Mouse (Mus musculus): ENCODE data around the gene Fam240b.
A peak's percentile ranks its signal among the peaks of the same experiment; 100 is the strongest.
"Not testable (repeated sequence)": the region's sequence is repeated elsewhere in the genome, so short reads cannot be mapped to it uniquely, and the experiment has no call there.

Gene Fam240b

DNA sequence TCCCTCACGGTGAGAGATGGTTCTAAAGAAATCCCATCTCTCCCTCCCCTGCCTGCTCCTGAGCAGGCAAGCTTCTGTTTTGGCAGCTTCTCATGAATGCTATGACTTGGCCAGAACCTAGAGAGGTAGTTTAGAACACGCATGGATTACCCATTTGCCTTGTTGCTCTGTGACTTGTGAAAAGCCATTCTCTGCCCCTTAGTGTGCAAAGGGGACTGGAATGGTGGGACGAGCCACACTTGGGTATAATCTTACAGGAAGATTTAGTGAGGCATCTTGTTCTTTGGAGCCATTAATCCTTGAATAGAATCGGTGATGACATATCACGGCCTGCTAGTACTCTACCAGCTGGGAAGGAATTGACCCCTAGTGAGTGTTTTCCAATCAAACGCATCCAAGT lies at the start of gene Fam240b:
TSS of gene Fam240b (minus strand) at position 101 of the 400 bp plus-strand sequence.
- no peak for DNase-seq (ENCODE audit: inconsistent age in 2 of 2, low spot score in 1 of 2)

DNA sequence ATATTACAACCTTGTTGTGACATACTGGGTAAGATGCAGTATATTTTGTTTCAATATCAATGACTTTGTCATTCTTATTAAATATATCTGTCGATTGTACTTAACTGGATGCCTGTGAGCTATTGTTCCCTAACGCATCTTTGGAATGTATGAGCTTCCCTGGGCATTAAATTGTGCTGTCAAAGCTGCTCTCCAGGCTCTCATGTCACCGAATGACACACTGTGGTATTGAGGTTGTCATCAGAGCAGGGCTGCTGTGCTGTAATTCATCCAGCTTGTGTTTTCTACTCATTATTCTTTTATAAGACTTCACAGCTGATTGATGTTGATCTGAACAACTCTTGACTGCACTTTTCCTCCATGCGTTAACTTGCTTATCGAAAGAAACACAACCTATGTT lies 32.5 kb upstream of the Fam240b start:
- DNase-seq (ENCODE audit: inconsistent age in 2 of 2, low spot score in 1 of 2), result no peak

DNA sequence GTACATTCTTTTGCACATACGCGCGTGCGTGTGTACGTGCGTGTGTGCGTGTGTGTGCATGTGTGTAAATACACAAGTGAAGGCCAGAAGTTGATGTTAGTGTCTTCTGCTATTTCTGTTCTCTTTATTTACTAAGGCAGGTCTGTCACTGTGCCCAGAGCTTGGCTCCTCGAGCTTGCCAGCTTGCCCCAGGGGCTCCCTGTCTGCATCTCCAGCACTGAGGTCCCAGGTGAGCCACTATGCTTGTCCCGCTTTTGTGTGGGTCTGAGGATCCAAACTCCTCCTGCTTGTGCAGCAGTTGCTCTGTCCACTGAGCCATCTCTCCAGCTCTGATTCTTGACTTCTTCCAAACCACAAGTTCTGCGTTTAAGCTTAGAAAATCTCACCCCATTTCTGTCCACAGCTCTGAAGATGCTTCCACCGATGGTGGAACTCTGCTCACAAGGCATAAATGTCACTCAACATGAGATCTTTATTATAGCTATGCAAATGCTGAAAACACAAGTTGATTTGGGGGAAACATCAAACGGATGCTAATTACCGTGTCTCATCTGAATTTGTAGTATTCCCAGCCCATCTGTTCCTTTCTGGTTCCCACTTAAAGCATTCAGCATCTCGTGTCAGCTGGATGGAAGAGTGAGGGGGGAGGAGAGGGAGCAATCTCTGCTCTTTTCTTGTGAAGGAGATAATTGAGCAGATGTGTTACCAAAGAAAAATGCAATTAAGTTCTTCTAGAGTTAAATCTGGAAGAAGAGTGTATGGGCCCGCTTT lies 29.1 kb upstream of the Fam240b start:
- DNase-seq (ENCODE audit: inconsistent age in 2 of 2, low spot score in 1 of 2), result no peak

DNA sequence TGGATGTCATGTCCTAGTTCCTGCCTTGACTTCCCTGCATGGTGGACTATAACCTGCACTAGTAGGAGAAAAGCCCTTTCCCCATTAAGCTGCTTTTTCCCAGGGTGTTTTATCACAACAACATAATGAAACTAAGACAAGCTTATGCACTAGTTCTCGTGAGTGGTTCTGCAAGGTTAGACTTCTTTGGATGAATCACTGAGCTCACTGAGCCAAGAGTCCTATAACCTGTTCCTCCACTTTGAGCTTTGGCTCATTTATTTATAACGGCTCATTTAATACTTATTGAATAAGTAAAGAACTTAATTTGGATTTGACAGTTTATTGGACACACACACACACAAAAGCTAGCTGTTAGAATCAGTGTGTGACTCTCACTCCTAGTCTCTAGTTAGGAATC lies 16.7 kb upstream of the Fam240b start:
- no peak for DNase-seq (ENCODE audit: inconsistent age in 2 of 2, low spot score in 1 of 2)

DNA sequence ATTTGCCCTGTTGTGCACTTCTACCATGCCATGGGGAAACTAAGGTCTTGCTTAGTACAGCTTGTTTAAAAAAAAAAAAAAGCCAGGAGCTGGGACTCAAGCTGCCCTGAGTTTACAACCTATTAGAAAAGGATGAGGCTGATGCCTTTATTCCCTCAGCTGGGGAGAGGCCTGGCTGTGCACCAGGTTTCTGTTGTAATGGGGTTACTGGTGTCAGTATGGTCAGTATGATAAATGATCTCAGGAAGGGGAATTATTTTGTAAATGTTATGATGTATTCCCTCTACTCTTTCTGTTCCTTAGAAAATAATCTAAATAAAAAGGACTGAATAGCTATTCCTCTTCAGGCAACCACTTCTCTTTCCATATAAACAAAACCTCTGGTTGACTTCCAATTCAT lies 14.0 kb upstream of the Fam240b start:
- DNase-seq (ENCODE audit: inconsistent age in 2 of 2, low spot score in 1 of 2), result no peak

DNA sequence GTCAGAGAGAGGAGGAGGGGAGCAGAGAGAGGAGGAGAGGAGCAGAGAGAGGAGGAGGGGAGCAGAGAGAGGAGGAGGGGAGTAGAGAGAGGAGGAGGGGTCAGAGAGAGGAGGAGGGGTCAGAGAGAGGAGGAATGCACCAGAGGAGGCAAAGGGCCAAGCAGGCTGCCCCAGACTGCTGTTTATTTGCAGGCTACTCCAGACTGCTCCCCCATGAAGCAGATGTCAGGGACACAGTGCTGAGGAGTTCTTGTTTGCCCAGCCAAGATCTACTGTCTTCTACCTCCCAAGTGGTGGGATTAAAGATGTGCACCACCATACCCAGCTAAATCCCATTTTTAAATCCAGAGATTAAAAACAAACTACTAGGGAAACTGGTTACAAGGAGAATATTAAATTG lies 9.8 kb upstream of the Fam240b start:
- no peak for DNase-seq (ENCODE audit: inconsistent age in 2 of 2, low spot score in 1 of 2)

DNA sequence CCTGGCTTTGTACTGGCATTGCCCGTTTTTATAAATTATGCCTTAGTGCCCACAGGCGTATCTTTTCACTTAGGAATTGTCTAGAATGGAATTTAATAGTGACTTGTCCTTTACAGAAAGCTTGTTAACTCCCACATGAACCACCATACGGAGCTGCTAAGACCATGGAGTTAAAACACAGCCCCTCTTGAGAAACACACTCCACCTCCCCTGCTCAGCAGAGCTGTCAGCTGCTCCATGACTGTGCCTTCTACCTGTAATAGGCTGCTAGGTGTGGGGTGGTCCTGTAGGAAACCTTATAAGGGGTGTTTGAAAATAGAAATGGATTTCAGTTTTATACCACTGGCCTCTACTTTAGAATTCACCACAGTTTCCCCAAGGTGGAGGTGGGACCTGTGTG lies 5.2 kb upstream of the Fam240b start:
- DNase-seq (ENCODE audit: inconsistent age in 2 of 2, low spot score in 1 of 2), result no peak

DNA sequence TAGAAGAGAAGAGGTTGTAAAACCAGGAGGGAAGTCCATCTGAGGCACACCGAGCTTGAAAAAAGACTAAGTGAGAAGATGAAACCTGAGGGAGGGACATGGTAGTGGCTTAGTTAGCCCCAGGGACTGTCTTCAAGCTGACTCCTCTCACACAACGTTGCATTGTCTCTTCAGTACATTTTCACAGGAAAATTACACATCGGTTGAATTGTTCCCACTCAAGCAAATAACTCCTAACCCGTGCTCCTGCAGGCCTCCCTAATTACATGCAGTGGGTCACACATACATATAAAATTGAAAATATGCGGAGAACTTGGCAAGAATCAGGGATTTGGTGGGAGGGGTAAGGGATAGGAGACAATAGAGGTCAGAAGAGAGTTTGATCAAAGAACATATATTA lies 4.0 kb downstream of the Fam240b start:
- no peak for DNase-seq (ENCODE audit: inconsistent age in 2 of 2, low spot score in 1 of 2)

DNA sequence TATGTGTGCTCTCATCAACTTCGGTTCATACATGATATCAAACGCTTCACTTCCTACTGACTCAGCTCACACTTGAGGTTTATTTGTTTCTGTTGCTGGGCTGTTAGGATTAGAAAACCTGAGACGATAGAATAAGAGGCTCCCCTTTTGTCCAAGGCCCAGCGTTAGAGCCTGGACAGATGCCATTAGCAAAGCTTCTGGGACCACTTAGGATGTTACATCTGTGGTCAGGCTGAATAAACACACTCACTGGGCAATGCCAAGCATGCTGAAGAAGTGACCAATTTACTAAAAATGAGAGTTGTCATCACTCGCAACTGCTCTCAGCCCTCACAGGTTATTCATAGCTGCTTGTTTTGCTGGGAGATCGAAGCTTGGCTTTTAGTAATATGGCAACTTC lies 7.7 kb downstream of the Fam240b start:
- DNase-seq (ENCODE audit: inconsistent age in 2 of 2, low spot score in 1 of 2), result no peak

DNA sequence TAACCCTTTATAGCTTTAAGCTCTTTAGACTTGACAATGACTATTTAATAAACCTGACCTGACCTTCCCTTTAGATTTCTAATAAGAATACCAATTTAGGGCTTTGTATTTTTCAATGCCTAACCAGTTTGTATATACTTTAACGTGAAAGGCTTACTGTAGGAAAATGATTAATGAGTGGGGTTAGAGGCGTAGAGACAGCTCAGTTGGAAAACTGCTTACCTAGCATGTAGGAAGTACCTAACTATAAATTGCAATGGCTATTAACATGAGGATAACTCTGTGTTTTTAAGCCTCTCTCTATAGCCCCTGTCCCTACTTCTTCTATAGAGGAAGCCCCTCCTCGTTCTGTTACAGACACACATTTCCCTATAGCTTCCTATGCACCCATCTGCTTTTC lies 17.6 kb downstream of the Fam240b start:
- no peak for DNase-seq (ENCODE audit: inconsistent age in 2 of 2, low spot score in 1 of 2)

DNA sequence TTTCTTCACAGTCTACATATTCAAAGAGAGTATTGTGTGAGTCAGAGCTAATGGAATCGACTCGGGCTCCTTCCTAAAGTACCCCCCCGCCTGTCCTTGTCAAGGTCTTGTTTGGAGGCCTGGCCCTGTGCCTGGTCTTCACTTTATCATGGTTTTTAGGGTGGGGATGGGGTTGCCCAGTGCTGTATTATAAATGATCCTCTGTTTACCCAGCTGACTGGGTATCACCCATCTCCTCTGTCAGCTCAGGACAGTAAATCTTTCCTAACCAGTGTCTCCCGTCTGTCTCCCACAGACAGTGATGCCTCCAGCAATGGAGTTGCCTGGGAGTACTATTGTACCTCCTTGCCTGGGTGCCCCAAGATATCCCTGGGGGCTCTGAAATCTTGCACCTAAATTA lies 19.6 kb downstream of the Fam240b start:
- DNase-seq (ENCODE audit: inconsistent age in 2 of 2, low spot score in 1 of 2), result peak; percentile 46 to 81

DNA sequence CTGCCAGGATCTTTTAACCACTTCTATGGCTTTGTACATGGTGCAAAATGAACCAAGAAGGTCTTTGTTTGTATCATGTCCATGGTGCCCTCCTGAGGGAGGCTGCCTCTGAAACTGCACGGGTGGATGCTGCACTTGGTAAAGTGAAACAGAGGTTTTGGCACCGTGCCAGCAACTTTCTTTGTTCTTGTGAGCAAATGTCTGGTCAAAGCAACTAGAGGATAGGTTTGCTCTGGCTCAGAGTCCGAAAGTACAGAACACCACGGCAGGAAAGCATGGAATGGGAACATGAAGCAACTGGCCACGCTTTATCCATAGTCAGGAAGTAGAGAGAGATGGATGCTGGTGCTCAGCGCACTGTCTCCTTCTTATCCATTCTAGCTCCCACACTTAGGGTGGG lies 29.7 kb downstream of the Fam240b start:
- no peak for DNase-seq (ENCODE audit: inconsistent age in 2 of 2, low spot score in 1 of 2)

DNA sequence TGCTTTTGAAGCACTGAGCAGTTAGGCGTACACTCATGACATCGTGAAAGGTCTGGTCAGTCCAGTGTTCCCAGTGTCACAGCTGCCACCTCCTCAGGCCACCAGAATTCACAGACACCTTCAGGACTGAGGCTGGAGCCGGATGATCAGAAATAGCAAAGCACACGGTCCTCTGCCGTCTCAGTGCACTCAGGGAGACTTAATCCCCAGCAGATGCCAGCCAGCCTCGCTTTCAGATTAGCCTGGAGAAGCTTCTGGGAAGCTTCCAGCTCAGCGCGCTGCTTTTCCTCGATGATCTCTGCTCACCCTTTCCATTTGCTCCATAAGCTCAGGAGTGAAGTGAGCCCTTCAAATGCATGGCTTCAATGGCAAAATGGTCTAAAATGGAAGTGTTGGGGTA lies 32.4 kb downstream of the Fam240b start:
- no peak for DNase-seq (ENCODE audit: inconsistent age in 2 of 2, low spot score in 1 of 2)

DNA sequence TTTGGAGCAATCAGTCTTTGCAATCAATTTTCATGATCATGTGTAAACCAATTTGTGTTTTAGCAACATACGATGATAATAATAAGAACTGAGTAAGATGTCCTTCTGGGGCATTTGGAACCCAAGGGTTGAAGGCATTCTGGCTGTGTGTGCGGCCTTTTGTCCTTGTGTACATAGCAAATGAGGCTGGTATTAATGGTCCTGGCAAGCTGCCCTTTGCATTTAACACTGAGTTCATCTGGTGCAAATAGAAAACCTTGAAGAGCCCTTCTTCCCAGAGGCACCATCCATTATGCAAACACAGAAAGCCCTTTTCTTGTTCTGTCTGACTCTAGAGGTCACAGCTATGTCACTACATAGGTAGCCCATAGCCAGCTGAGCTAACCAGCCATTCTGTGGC lies 35.0 kb downstream of the Fam240b start:
- DNase-seq (ENCODE audit: inconsistent age in 2 of 2, low spot score in 1 of 2), result peak in 1 of 2 experiments; percentile 72

DNA sequence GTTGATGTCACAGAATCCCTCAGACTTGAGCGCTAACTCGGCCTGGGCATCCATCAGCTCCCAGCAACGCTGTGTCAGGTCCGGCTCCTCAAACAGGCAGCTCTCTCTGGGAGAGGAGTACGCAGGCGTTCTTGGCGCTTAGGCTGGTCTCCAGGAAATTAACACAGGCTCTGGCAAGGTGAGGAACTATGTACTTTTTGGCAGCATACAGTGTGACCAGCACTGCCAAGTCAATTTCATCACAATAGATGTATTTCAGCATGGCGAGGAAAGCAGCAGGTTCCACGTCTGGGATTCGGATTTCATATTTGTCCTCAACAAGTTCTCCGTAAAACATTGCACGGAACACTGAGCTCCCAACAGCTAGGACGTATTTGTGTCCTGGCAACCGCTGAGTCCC lies 39.4 kb downstream of the Fam240b start:
- no peak for DNase-seq (ENCODE audit: inconsistent age in 2 of 2, low spot score in 1 of 2)

DNA sequence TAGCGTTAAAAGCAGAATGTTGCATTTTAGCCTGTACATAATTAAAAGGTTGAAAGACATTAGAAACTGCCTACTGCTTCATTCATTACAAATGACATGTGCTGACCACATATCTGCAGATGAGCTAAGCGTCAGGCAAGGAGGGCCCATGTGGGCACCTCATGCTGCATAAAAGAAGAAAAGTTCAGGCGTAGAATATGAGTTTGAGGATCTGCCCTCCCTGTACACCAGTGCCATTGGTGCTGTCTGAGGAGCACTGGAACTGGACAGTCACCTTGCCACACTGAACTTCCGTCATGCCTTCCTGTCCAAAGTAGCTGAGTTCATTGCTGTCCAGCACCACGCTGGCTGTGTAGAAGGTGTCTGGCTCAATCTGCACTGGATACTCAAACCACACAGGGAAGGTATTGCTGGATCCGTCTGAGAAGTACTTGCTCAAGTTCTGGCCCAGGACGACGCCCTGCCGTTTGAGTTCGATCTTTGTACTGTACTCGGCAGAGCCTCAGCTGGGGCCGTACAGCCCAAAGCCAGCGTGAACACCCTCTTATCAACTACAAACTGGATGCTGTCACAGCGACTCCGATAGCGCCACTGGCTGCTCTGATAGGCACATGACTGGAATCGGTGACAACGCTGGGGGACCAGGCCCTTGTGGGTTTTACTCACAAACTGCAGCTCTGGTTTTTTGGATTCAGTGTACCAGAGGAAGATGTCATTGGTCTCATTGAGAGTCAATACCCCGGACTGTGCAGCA lies 40.2 kb downstream of the Fam240b start:
- DNase-seq (ENCODE audit: inconsistent age in 2 of 2, low spot score in 1 of 2), result not testable (repeated sequence)

DNA sequence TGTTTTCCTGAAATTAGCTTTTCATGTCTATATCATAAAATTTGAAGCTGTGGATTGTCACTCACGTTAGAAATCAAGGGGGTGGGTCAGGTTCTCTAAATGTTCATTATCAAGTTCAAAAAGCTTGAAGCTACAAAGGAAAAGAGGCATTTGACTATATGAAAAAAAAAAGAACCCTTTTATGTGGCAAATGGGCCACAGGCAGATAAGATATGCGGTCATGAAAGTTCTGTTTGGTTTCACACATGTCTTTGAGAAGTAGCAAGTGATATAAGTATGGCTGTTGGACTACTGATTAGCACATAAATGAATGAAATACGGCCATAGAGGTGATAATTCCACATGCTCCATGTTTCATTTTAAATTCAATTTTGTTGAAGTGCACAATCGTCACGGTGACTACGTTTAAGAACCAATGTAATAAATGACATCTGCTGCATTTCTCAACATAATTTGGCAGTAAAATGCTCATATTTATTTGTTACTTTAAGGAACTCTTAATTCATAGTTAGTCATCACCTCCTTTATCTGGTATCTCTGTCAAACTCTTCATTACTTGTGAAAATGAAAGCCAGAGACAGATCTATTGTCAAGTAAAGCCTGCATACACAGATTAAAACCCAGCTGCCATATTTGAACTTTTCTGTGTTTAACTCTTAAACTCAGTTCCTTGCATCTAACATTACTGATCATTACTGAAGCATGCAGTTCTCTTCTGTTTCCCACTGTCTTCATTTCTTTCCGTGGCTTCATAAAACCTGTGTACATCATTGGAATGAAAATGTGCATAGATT lies 47.4 kb downstream of the Fam240b start:
- DNase-seq (ENCODE audit: inconsistent age in 2 of 2, low spot score in 1 of 2), result no peak

DNA sequence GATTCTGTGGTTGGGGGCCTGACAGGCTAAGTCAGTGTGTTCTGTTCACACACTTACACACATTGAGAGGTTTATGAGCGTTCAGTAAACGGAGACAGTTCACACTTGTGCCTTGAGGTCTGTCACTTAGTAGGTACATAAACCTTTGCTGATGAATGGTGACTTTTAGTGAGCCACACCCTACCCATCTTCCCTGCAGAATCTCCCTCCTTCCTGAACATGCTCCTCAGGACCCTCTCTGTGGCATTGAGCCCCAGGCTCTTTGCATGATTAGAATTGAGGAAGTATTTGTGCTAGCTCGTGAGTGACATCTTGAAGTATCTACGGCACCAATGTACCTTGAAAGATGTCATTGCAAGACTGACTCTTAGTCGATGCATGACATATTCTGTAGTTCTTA lies 48.9 kb downstream of the Fam240b start:
- no peak for DNase-seq (ENCODE audit: inconsistent age in 2 of 2, low spot score in 1 of 2)

DNA sequence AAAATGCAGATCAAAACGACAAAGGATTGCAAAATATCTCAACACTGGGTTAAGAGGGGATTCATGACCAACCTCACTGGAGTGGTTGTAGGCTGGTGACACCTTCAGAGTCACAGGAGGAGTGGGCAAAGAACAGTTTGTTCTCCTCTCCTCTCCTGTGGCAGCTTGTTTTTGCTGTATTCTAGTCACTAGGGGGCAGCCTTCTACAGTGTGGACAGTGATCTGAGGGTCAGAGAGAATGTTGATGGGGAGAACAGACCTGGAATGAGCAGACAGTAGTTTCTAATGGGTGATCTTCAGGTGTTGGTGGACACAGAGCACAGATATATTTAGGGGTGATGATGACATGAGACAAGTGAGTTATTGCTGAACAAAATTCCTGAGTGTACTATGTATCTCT lies 49.6 kb downstream of the Fam240b start:
- peak; percentile 26 to 79 for DNase-seq (ENCODE audit: inconsistent age in 2 of 2, low spot score in 1 of 2)

DNA sequence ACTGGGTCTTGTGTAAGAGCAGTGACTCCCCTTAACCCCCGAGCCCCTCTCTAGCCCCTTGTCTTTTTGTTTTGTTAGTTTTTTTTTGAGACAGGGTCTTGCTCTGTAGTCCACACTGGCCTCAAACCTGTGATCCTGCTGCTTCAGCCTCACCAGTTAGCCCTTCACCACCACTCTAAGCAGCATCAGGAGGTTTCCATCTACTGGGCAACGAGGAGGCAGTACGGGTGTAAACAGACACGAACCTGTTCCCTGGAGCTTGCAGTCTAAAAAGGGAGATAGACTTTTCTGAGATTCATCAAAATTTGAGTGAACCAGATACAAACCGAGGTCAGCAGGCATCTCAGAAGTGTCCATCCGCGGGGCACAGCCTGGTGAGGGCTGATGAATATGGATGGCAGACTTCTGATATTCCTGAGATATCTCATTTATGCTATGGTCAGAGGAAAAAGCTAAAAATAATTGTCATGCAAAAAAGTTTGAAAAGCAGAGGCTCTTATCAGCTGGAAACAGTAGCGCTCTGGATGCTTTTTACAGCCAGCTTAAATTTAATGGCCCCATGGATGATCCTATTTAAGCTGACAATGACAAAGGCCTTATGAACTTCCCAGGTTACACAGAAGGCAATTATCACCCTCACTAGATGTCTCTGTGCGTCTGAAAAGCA lies 52.2 kb downstream of the Fam240b start:
- no peak for DNase-seq (ENCODE audit: inconsistent age in 2 of 2, low spot score in 1 of 2)

DNA sequence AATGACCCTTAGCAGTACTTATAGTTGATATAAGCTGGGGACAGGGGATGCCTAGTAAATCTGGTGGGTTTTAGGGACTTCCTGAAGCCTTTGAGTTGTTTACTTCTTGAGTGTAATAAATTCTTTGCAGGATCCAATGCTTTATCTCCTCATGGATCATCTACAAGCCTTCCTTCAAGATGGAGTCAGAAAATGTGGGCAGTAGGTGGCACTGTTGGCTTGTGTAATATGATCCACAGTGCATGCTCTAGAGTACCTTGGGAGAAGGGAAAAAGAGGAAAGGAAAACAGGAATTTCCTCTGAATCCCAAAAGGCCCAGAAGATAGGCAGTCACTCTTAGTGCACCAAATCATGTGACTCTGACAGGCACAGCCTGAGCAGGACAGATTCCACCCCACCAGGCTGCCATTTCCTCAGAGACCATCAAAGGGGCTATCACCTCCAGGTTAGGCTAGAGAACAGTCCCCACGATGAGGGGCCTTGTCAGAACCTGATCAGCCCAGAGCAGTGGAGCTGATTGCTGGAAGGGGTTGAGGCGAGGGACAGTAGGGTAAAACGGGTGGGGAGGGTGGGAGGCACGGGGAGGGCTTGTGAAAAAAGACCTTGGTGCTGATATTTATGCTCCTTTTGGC lies 54.2 kb downstream of the Fam240b start:
- peak; percentile 32 to 88 for DNase-seq (ENCODE audit: inconsistent age in 2 of 2, low spot score in 1 of 2)

Measured in adrenal gland, adult (tissue).